Mouse (Mus musculus) midbrain, embryonic 15.5 days (tissue): ENCODE results near the gene Stk11ip. TPM values are rescaled to one million over a fixed set of nuclear protein-coding genes. Genes with fewer than 3 reads are reported as not detected.

Experiments
- ATAC-seq: fragments of 200-750 bp; cut with Nextera tagmentation; replicated peaks from 2 replicates; pipeline ENCODE4 v1.8.0; 2017; ENCODE audit warnings: moderate TSS enrichment
- H3K27ac ChIP-seq: fragments of 300-500 bp; sonication (generic); 2 replicates; pipeline ENCODE4 v1.5.1; 2015; ENCODE audit warnings: mild to moderate bottlenecking, inconsistent platforms
- H3K27me3 ChIP-seq: fragments of 300-500 bp; sonication (generic); replicated peaks from 2 replicates; pipeline ENCODE4 v1.6.1; 2015; ENCODE audit warnings: inconsistent platforms
- H3K36me3 ChIP-seq: fragments of 300-500 bp; sonication (generic); replicated peaks from 2 replicates; pipeline ENCODE4 v1.6.1; 2015; ENCODE audit warnings: inconsistent platforms
- H3K4me1 ChIP-seq: fragments of 300-500 bp; sonication (generic); 2 replicates; pipeline ENCODE4 v1.6.1; 2015; ENCODE audit warnings: inconsistent platforms
- H3K4me2 ChIP-seq: fragments of 300-500 bp; sonication (generic); 2 replicates; pipeline ENCODE4 v1.6.1; 2015; ENCODE audit warnings: inconsistent platforms, mild to moderate bottlenecking, moderate library complexity
- H3K4me3 ChIP-seq: fragments of 300-500 bp; sonication (generic); 2 replicates; pipeline ENCODE4 v1.5.1; 2015; ENCODE audit warnings: mild to moderate bottlenecking, inconsistent platforms
- H3K9ac ChIP-seq: fragments of 300-500 bp; sonication (generic); 2 replicates; pipeline ENCODE4 v1.6.1; 2015; ENCODE audit warnings: mild to moderate bottlenecking, inconsistent platforms
- H3K9me3 ChIP-seq: fragments of 300-500 bp; sonication (generic); 2 replicates; pipeline ENCODE4 v1.6.1; 2016; ENCODE audit warnings: inconsistent platforms
- WGBS: fragments of 180-500 bp; shearing (Covaris S2); methylation state at CpG from one replicate; pipeline ENCODE4 v1.1.7; 2015; ENCODE audit warnings: mixed read lengths; 5-methylcytosine and 5-hydroxymethylcytosine counted together
- polyA plus RNA-seq: library from polyadenylated mRNA; unstranded; fragments of >200 nt; fragmentation: Nextera tagmentation; extraction: Ambion mirVana; gene quantifications from 2 replicates; pipeline ENCODE4 v1.2.1, GENCODE M21; 2015

Gene Stk11ip
- polyA plus RNA-seq, 1 experiment from 2014 or later, result 27.7 TPM

- under 1% methylated on average over 83 of the region's 84 CpGs for WGBS
- peak overlapping the region; percentile 94 for H3K4me2 ChIP-seq
- ATAC-seq, result peak; percentile 90
Measured at GRCm38 (mm10) chr1:75505159-75505955, 16.0 kb upstream of the Stk11ip start.

GRCm38 (mm10) chr1:75505956-75506831, 15.1 kb upstream of the Stk11ip start, which contains the start of gene Obsl1:
Obsl1 (minus strand) TSS chr1:75506452.
- H3K27ac ChIP-seq, result peak within 1 kb of the TSS; percentile 93
- peak within 1 kb of the TSS; percentile 57 for H3K4me3 ChIP-seq
- peaks cover 25% of the 10 kb centered on the region for H3K4me1 ChIP-seq
- H3K4me2 ChIP-seq, result peak within 1 kb of the TSS; percentile 94
- ATAC-seq, result peak; percentile 72
- no peaks in the 10 kb centered on the region for H3K9me3 ChIP-seq
- peaks cover 12% of the 10 kb centered on the region; the same call in 1 of the 2 replicates for H3K27me3 ChIP-seq
- no peaks in the 10 kb centered on the region; the same call in 1 of the 2 replicates for H3K36me3 ChIP-seq
- peak within 1 kb of the TSS; percentile 85 for H3K9ac ChIP-seq
- under 1% methylated on average over 62 of the region's 65 CpGs for WGBS

More at GRCm38 (mm10) chr1:75505159-75505955, 16.0 kb upstream of the Stk11ip start:
- Histone ChIP-seq H3K9ac (peak overlapping the region; percentile 85), H3K9me3 (no peaks in the 10 kb centered on the region), H3K27ac (peak overlapping the region; percentile 93), H3K36me3 (peaks cover 2% of the 10 kb centered on the region; the same call in 1 of the 2 replicates), H3K4me3 (peak overlapping the region; percentile 57), H3K27me3 (peaks cover 12% of the 10 kb centered on the region; the same call in 1 of the 2 replicates), H3K4me1 (peaks cover 25% of the 10 kb centered on the region)

- 76% methylated on average over 10 of the region's 10 CpGs for WGBS
- Histone ChIP-seq H3K4me1 (peaks cover 25% of the 10 kb centered on the region), H3K36me3 (no peaks in the 10 kb centered on the region), H3K4me2 (peak within 1 kb of the TSS; percentile 94), H3K27me3 (peaks cover 12% of the 10 kb centered on the region; the same call in 1 of the 2 replicates), H3K9me3 (no peaks in the 10 kb centered on the region), H3K27ac (peak within 1 kb of the TSS; percentile 93), H3K4me3 (peak within 1 kb of the TSS; percentile 57), H3K9ac (peak within 1 kb of the TSS; percentile 85)
- no peak for ATAC-seq
Measured at GRCm38 (mm10) chr1:75507006-75507405, 14.3 kb upstream of the Stk11ip start, which contains the start of gene Inha. Inha (plus strand) TSS chr1:75507077.

GRCm38 (mm10) chr1:75509586-75509985, 11.7 kb upstream of the Stk11ip start:
- no peak overlapping the region for H3K27ac ChIP-seq
- 49% methylated on average over 20 of the region's 20 CpGs for WGBS
- H3K27me3 ChIP-seq, result peaks cover 5% of the 10 kb centered on the region; the same call in 1 of the 2 replicates
- H3K9ac ChIP-seq, result no peak overlapping the region
- no peaks in the 10 kb centered on the region for H3K9me3 ChIP-seq
- ATAC-seq, result no peak
- no peaks in the 10 kb centered on the region for H3K36me3 ChIP-seq
- no peak overlapping the region for H3K4me3 ChIP-seq
- H3K4me1 ChIP-seq, result peaks cover 16% of the 10 kb centered on the region
- no peak overlapping the region for H3K4me2 ChIP-seq

GRCm38 (mm10) chr1:75510154-75510553, 11.2 kb upstream of the Stk11ip start:
- WGBS, result 78% methylated on average over 5 of the region's 5 CpGs
- Histone ChIP-seq H3K4me2 (no peak overlapping the region), H3K27me3 (peaks cover 5% of the 10 kb centered on the region; the same call in 1 of the 2 replicates), H3K4me3 (no peak overlapping the region), H3K9me3 (no peaks in the 10 kb centered on the region), H3K27ac (no peak overlapping the region), H3K36me3 (no peaks in the 10 kb centered on the region), H3K4me1 (peaks cover 11% of the 10 kb centered on the region), H3K9ac (no peak overlapping the region)
- ATAC-seq, result no peak

GRCm38 (mm10) chr1:75511437-75512210, 9.7 kb upstream of the Stk11ip start:
- Histone ChIP-seq H3K27me3 (peaks cover 5% of the 10 kb centered on the region; the same call in 1 of the 2 replicates), H3K4me1 (peaks cover 6% of the 10 kb centered on the region), H3K4me2 (no peak overlapping the region), H3K36me3 (no peaks in the 10 kb centered on the region), H3K4me3 (no peak overlapping the region), H3K9me3 (no peaks in the 10 kb centered on the region), H3K9ac (no peak overlapping the region), H3K27ac (no peak overlapping the region)
- WGBS, result 56% methylated on average over 4 of the region's 4 CpGs
- no peak for ATAC-seq

- no peak overlapping the region for H3K4me2 ChIP-seq
- 92% methylated on average over 3 of the region's 3 CpGs for WGBS
- H3K9me3 ChIP-seq, result no peaks in the 10 kb centered on the region
- H3K27me3 ChIP-seq, result peaks cover 5% of the 10 kb centered on the region; the same call in 1 of the 2 replicates
- no peaks in the 10 kb centered on the region for H3K4me1 ChIP-seq
- no peak overlapping the region for H3K9ac ChIP-seq
- H3K27ac ChIP-seq, result no peak overlapping the region
- H3K36me3 ChIP-seq, result no peaks in the 10 kb centered on the region
- ATAC-seq, result no peak
- no peak overlapping the region for H3K4me3 ChIP-seq
Measured at GRCm38 (mm10) chr1:75512550-75512949, 8.8 kb upstream of the Stk11ip start.

- 0 out of 2 replicates have a peak, but pooled peaks cover 4% of the 10 kb centered on the region for H3K4me1 ChIP-seq
- no peak overlapping the region for H3K4me2 ChIP-seq
- H3K9me3 ChIP-seq, result no peaks in the 10 kb centered on the region
- no peaks in the 10 kb centered on the region for H3K36me3 ChIP-seq
- no peak overlapping the region for H3K27ac ChIP-seq
- H3K27me3 ChIP-seq, result no peaks in the 10 kb centered on the region
- WGBS, result 83% methylated on average over 15 of the region's 15 CpGs
- no peak for ATAC-seq
- H3K9ac ChIP-seq, result no peak overlapping the region
- no peak overlapping the region for H3K4me3 ChIP-seq
Measured at GRCm38 (mm10) chr1:75516703-75517380, 4.5 kb upstream of the Stk11ip start.

- H3K27me3 ChIP-seq, result no peaks in the 10 kb centered on the region
- no peaks in the 10 kb centered on the region for H3K36me3 ChIP-seq
- no peaks in the 10 kb centered on the region for H3K9me3 ChIP-seq
- 50% methylated on average over 4 of the region's 4 CpGs for WGBS
- H3K4me1 ChIP-seq, result peaks cover 13% of the 10 kb centered on the region
- no peak overlapping the region for H3K4me3 ChIP-seq
- no peak for ATAC-seq
- no peak overlapping the region for H3K27ac ChIP-seq
- H3K9ac ChIP-seq, result no peak overlapping the region
- no peak overlapping the region for H3K4me2 ChIP-seq
Measured at GRCm38 (mm10) chr1:75517984-75518383, 3.3 kb upstream of the Stk11ip start.

GRCm38 (mm10) chr1:75518427-75518826, 2.9 kb upstream of the Stk11ip start:
- 98% methylated on average over 4 of the region's 4 CpGs for WGBS
- peaks cover 13% of the 10 kb centered on the region for H3K4me1 ChIP-seq
- ATAC-seq, result no peak
- no peak overlapping the region for H3K9ac ChIP-seq
- no peaks in the 10 kb centered on the region for H3K27me3 ChIP-seq
- no peaks in the 10 kb centered on the region for H3K36me3 ChIP-seq
- no peaks in the 10 kb centered on the region for H3K9me3 ChIP-seq
- H3K4me2 ChIP-seq, result no peak overlapping the region
- H3K4me3 ChIP-seq, result no peak overlapping the region
- H3K27ac ChIP-seq, result no peak overlapping the region

GRCm38 (mm10) chr1:75519576-75519975, 1.8 kb upstream of the Stk11ip start:
- 77% methylated on average over 5 of the region's 5 CpGs for WGBS
- Histone ChIP-seq H3K4me1 (peaks cover 13% of the 10 kb centered on the region), H3K36me3 (no peaks in the 10 kb centered on the region), H3K4me3 (no peak overlapping the region), H3K27ac (no peak overlapping the region), H3K9me3 (no peaks in the 10 kb centered on the region), H3K4me2 (no peak overlapping the region), H3K27me3 (no peaks in the 10 kb centered on the region), H3K9ac (no peak overlapping the region)
- ATAC-seq, result no peak
